8 mouse cellular contexts compared by ENCODE assay signal in the genomic region with DNA sequence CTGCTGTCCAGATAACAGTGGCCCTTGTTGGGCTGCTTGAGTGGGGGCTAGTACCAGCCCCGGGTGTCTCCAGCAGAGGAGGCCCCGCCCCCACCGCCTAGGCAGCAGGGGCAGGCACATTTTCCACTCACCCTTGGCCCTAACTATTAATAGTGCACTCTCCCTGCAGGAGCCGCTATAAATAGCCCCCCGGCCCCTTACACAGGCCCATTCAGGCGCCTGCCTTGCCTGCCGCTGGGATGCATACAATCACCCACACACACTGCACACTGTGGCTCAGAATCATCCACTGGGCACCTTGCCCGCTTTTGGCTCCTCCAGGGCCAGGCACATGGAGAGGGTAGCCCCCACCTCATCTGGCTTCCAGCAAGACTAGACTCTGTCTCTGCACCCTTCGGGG. TPM values are rescaled to one million over a fixed set of nuclear protein-coding genes. Genes with fewer than 3 reads are reported as not detected.
DNase-seq lines count a peak whose midpoint lies in the region; ATAC-seq and TF ChIP-seq lines count a peak whose summit lies in the region.

No protein-coding gene starts in this region.

- intact Hi-C loops in left cerebral cortex, postnatal 25 days (cut with DNase I) = no loop called here

- peak overlapping the region; percentile 5; the same call in 1 of the 2 replicates for H3K4me2 ChIP-seq in intestine, embryonic 15.5 days (replicated peaks)
- no peak overlapping the region for H3K4me2 ChIP-seq in midbrain, embryonic 11.5 days
- H3K4me2 ChIP-seq in stomach, postnatal 0 days (replicated peaks; ENCODE audit: low read depth) = no peak overlapping the region

- TF ChIP-seq CTCF in cortical plate, adult 2 months (IDR thresholded peaks at IDR 0.05; ENCODE audit: extremely low read depth, insufficient read depth, low read length) = no peak
- TF ChIP-seq CTCF in stomach, postnatal 0 days (IDR thresholded peaks at IDR 0.05; ENCODE audit: low read depth) = no peak

- H3K9me3 ChIP-seq in ES-E14 (ENCODE audit: control insufficient read depth, insufficient read depth, low read depth, low read length) = no peaks in the 10 kb centered on the region
- H3K9me3 ChIP-seq in intestine, embryonic 15.5 days = no peaks in the 10 kb centered on the region
- no peaks in the 10 kb centered on the region for H3K9me3 ChIP-seq in midbrain, embryonic 11.5 days (ENCODE audit: control insufficient read depth, low read length)
- no peaks in the 10 kb centered on the region for H3K9me3 ChIP-seq in stomach, postnatal 0 days (ENCODE audit: control insufficient read depth, low read length)

- DNase-seq in ES-E14 (ENCODE audit: low read depth, low spot score) = no peak
- peak; percentile 82 for DNase-seq in gastrocnemius, postnatal 25 days
- peak; percentile 65 to 82 for DNase-seq in left cerebral cortex, postnatal 25 days (ENCODE audit: low spot score in 2 of 2)
- DNase-seq in midbrain, embryonic 11.5 days (ENCODE audit: low spot score, missing footprints) = no peak
- DNase-seq in stomach, postnatal 0 days (ENCODE audit: low spot score) = peak; percentile 74
- DNase-seq in natural killer cell, adult 2 months (ENCODE audit: low spot score in 2 of 2) = no peak

- H3K9ac ChIP-seq in ES-E14 (ENCODE audit: insufficient read depth, low read depth, low read length, poor library complexity, severe bottlenecking) = peak overlapping the region; percentile 49; the same call in 1 of the 2 replicates
- H3K9ac ChIP-seq in intestine, embryonic 15.5 days = no peak overlapping the region
- no peak overlapping the region for H3K9ac ChIP-seq in midbrain, embryonic 11.5 days (ENCODE audit: low read length)
- H3K9ac ChIP-seq in stomach, postnatal 0 days (ENCODE audit: low read length) = peak overlapping the region; percentile 38; the same call in 1 of the 2 replicates

- in situ Hi-C loops in ES-E14 (cut with MboI; ENCODE audit: low sequenced_read_pairs in 2 of 2, unreplicated experiment in 2 of 2) = no loop called here

- WGBS in intestine, embryonic 15.5 days = 27% methylated on average over 9 of the region's 9 CpGs
- WGBS in midbrain, embryonic 11.5 days = 42% methylated on average over 9 of the region's 9 CpGs
- WGBS in stomach, postnatal 0 days = 24% methylated on average over 9 of the region's 9 CpGs

- ATAC-seq in intestine, embryonic 15.5 days = peak; percentile 23; the same call in 1 of the 2 replicates
- 0 out of 2 replicates have a peak, but pooled peaks have one; percentile 17 for ATAC-seq in midbrain, embryonic 11.5 days (ENCODE audit: low FRiP score)
- peak; percentile 11; the same call in 1 of the 2 replicates for ATAC-seq in stomach, postnatal 0 days (ENCODE audit: low FRiP score, low TSS enrichment)

- peaks cover 5 to 20% of the 10 kb centered on the region in 2 experiments; a peak in 3 of 4 replicates for H3K4me1 ChIP-seq in ES-E14 (ENCODE audit: control insufficient read depth in 2 of 2, insufficient read depth in 2 of 2, low read length in 2 of 2, poor library complexity in 1 of 2)
- peaks cover 5% of the 10 kb centered on the region for H3K4me1 ChIP-seq in cortical plate, adult 2 months (ENCODE audit: control insufficient read depth, insufficient read depth, low read length)
- H3K4me1 ChIP-seq in intestine, embryonic 15.5 days (replicated peaks) = peaks cover 24% of the 10 kb centered on the region
- peaks cover 4% of the 10 kb centered on the region; the same call in 1 of the 2 replicates for H3K4me1 ChIP-seq in midbrain, embryonic 11.5 days (ENCODE audit: control insufficient read depth, insufficient read depth, low read length)
- 0 out of 2 replicates have a peak, but pooled peaks cover 3% of the 10 kb centered on the region for H3K4me1 ChIP-seq in stomach, postnatal 0 days (replicated peaks; ENCODE audit: control insufficient read depth, insufficient read depth)

- H3K27me3 ChIP-seq in intestine, embryonic 15.5 days (replicated peaks) = no peaks in the 10 kb centered on the region
- no peaks in the 10 kb centered on the region for H3K27me3 ChIP-seq in midbrain, embryonic 11.5 days (ENCODE audit: control insufficient read depth, insufficient read depth, low read length)
- no peaks in the 10 kb centered on the region for H3K27me3 ChIP-seq in stomach, postnatal 0 days (ENCODE audit: control insufficient read depth, insufficient read depth, low read length)

- peak overlapping the region in 1 of 2 experiments; percentile 39; a peak in 2 of 4 replicates for H3K4me3 ChIP-seq in ES-E14 (ENCODE audit: insufficient read depth in 1 of 2, low read depth in 1 of 2, low read length in 2 of 2, poor library complexity in 1 of 2, severe bottlenecking in 1 of 2)
- no peak overlapping the region; the same call in 1 of the 2 replicates for H3K4me3 ChIP-seq in cortical plate, adult 2 months (ENCODE audit: insufficient read depth, low read length)
- no peak overlapping the region for H3K4me3 ChIP-seq in intestine, embryonic 15.5 days (replicated peaks)
- no peak overlapping the region for H3K4me3 ChIP-seq in midbrain, embryonic 11.5 days (ENCODE audit: low read depth, low read length)
- no peak overlapping the region for H3K4me3 ChIP-seq in stomach, postnatal 0 days (ENCODE audit: low read depth, low read length)

- TF ChIP-seq POLR2A in cortical plate, adult 2 months (IDR thresholded peaks at IDR 0.05; ENCODE audit: extremely low read depth, insufficient read depth, low read length) = no peak

- H3K36me3 ChIP-seq in ES-E14 (ENCODE audit: control insufficient read depth, insufficient read depth, low read length, poor library complexity, severe bottlenecking) = no peaks in the 10 kb centered on the region
- H3K36me3 ChIP-seq in intestine, embryonic 15.5 days = no peaks in the 10 kb centered on the region
- H3K36me3 ChIP-seq in midbrain, embryonic 11.5 days (ENCODE audit: control insufficient read depth, insufficient read depth, low read length) = no peaks in the 10 kb centered on the region
- H3K36me3 ChIP-seq in stomach, postnatal 0 days (ENCODE audit: control insufficient read depth, insufficient read depth, low read length) = no peaks in the 10 kb centered on the region

- TF ChIP-seq EP300 in stomach, postnatal 0 days (optimal IDR thresholded peaks at IDR 0.05) = no peak

- H3K27ac ChIP-seq in ES-E14 (ENCODE audit: insufficient read depth, low read depth, low read length, poor library complexity, severe bottlenecking) = peak overlapping the region; percentile 67
- H3K27ac ChIP-seq in cortical plate, adult 2 months (ENCODE audit: insufficient read depth, low read length) = peak overlapping the region; percentile 95
- H3K27ac ChIP-seq in intestine, embryonic 15.5 days = peak overlapping the region; percentile 69
- H3K27ac ChIP-seq in midbrain, embryonic 11.5 days (ENCODE audit: low read depth, low read length) = no peak overlapping the region; the same call in 1 of the 2 replicates
- H3K27ac ChIP-seq in stomach, postnatal 0 days (replicated peaks) = peak overlapping the region; percentile 84

TF ChIP-seq in ES-E14, 5 proteins besides CTCF, POLR2A, EP300 and RAD21:
- no peak for TF ChIP-seq CHD2 (IDR thresholded peaks at IDR 0.05; ENCODE audit: low read depth, low read length)
- no peak for TF ChIP-seq MAFK (IDR thresholded peaks at IDR 0.05; ENCODE audit: insufficient read depth, low read depth, low read length)
- TF ChIP-seq ZNF384 (IDR thresholded peaks at IDR 0.05; ENCODE audit: low read depth, low read length) = no peak
- TF ChIP-seq ZC3H11A (IDR thresholded peaks at IDR 0.05; ENCODE audit: borderline replicate concordance, low read depth, low read length) = no peak
- no peak for TF ChIP-seq HCFC1 (IDR thresholded peaks at IDR 0.05; ENCODE audit: borderline replicate concordance, insufficient read depth, low read length)

RNA-seq across cellular contexts. Expression of a gene that starts 19.8 kb away (rescaled TPM):
- total RNA-seq in ES-E14 (2012; rRNA removed) = 324 and 328 TPM in 2 replicates
- 25.7 and 26.6 TPM in 2 replicates for polyA plus RNA-seq in cortical plate, adult 2 months (2012; rRNA removed)
- 1 to 10 TPM; 9.8 to 9.9 TPM for total RNA-seq in gastrocnemius, postnatal 25 days (2021)
- 97.9 and 131 TPM in 2 replicates for polyA plus RNA-seq in intestine, embryonic 15.5 days (2015; fragmentation: Nextera tagmentation; extraction: Ambion mirVana)
- total RNA-seq in left cerebral cortex, postnatal 25 days (2021) = 10 to 100 TPM; 27.3 to 27.8 TPM
- polyA plus RNA-seq in midbrain, embryonic 11.5 days (2014; fragmentation: Nextera tagmentation; extraction: Ambion mirVana) = 72.5 and 81.7 TPM in 2 replicates
- polyA plus RNA-seq in stomach, postnatal 0 days (2015; fragmentation: Nextera tagmentation; extraction: Ambion mirVana) = 89.3 and 93.2 TPM in 2 replicates

RNA-seq across cellular contexts. Expression of a gene that starts 20.2 kb away (rescaled TPM):
- 17.0 and 17.8 TPM in 2 replicates for total RNA-seq in ES-E14 (2012; rRNA removed)
- polyA plus RNA-seq in cortical plate, adult 2 months (2012; rRNA removed) = 17.0 and 17.5 TPM in 2 replicates
- total RNA-seq in gastrocnemius, postnatal 25 days (2021) = 1 to 10 TPM; 3.5 to 5.2 TPM
- polyA plus RNA-seq in intestine, embryonic 15.5 days (2015; fragmentation: Nextera tagmentation; extraction: Ambion mirVana) = 12.7 and 14.0 TPM in 2 replicates
- total RNA-seq in left cerebral cortex, postnatal 25 days (2021) = 10 to 100 TPM; 13.2 to 16.6 TPM
- polyA plus RNA-seq in midbrain, embryonic 11.5 days (2014; fragmentation: Nextera tagmentation; extraction: Ambion mirVana) = 10.8 and 11.0 TPM in 2 replicates
- 8.2 and 9.3 TPM in 2 replicates for polyA plus RNA-seq in stomach, postnatal 0 days (2015; fragmentation: Nextera tagmentation; extraction: Ambion mirVana)

RNA-seq across cellular contexts. Expression of a gene that starts 22.7 kb away (rescaled TPM):
- 159 and 169 TPM in 2 replicates for total RNA-seq in ES-E14 (2012; rRNA removed)
- polyA plus RNA-seq in cortical plate, adult 2 months (2012; rRNA removed) = 14.2 and 16.7 TPM in 2 replicates
- total RNA-seq in gastrocnemius, postnatal 25 days (2021) = 10 to 100 TPM; 20.6 to 22.2 TPM
- polyA plus RNA-seq in intestine, embryonic 15.5 days (2015; fragmentation: Nextera tagmentation; extraction: Ambion mirVana) = 53.8 and 54.5 TPM in 2 replicates
- total RNA-seq in left cerebral cortex, postnatal 25 days (2021) = 10 to 100 TPM; 35.7 to 35.9 TPM
- 30.1 and 30.5 TPM in 2 replicates for polyA plus RNA-seq in midbrain, embryonic 11.5 days (2014; fragmentation: Nextera tagmentation; extraction: Ambion mirVana)
- 63.6 and 69.4 TPM in 2 replicates for polyA plus RNA-seq in stomach, postnatal 0 days (2015; fragmentation: Nextera tagmentation; extraction: Ambion mirVana)

Comparison
In these comparisons a context has a peak if more than half of its experiments do, and no peak if none do; other contexts are left out.
1. DNase-seq: peak in gastrocnemius, postnatal 25 days (single experiment), left cerebral cortex, postnatal 25 days (2 of 2) and stomach, postnatal 0 days (single experiment); none in ES-E14 (single experiment), midbrain, embryonic 11.5 days (single experiment) and natural killer cell, adult 2 months (0 of 2).
2. H3K9ac ChIP-seq: peak in ES-E14 (single experiment) and stomach, postnatal 0 days (single experiment); none in intestine, embryonic 15.5 days (single experiment) and midbrain, embryonic 11.5 days (single experiment).
3. Peak in every context shown above with its lines, with median percentiles within 50 percentile points of each other: ATAC-seq.